Mouse (Mus musculus): Measurements from ENCODE around the gene Pop5. TPM values are rescaled to one million over a fixed set of nuclear protein-coding genes. Genes with fewer than 3 reads are reported as not detected.

Gene Pop5
- polyA plus RNA-seq, 1 experiment from 2014 or later: 96.9 TPM

DNA sequence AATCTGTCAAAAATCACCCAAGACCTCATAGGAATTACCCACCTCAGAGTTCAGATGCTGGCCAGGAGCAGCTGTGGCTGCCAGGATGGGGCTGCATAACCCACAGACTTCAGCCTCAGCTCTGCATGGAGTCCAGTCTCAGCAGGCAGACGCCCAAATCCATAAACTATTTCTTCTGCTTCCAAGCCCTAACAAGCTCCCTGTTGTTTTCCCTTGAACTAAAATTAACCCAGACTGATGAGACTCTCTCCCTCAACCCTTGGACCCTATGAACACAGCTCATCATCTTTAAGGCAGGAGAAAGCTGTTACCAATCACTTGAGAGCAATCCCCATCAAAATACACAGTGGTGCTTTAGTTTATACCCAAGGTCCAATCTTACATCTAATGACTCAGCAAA is 19.8 kb downstream of the Pop5 start:
- Histone ChIP-seq H3K36me3 (peaks cover 68% of the 10 kb centered on the region), H3K9me3 (no peaks in the 10 kb centered on the region), H3K9ac (replicated peaks) (no peak overlapping the region), H3K27me3 (no peaks in the 10 kb centered on the region), H3K4me1 (no peaks in the 10 kb centered on the region), H3K4me2 (replicated peaks) (no peak overlapping the region), H3K4me3 (no peak overlapping the region), H3K27ac (replicated peaks) (no peak overlapping the region)
- 74% methylated on average over 1 of the region's 1 CpGs for WGBS
- no peak for ATAC-seq (replicated peaks)

DNA sequence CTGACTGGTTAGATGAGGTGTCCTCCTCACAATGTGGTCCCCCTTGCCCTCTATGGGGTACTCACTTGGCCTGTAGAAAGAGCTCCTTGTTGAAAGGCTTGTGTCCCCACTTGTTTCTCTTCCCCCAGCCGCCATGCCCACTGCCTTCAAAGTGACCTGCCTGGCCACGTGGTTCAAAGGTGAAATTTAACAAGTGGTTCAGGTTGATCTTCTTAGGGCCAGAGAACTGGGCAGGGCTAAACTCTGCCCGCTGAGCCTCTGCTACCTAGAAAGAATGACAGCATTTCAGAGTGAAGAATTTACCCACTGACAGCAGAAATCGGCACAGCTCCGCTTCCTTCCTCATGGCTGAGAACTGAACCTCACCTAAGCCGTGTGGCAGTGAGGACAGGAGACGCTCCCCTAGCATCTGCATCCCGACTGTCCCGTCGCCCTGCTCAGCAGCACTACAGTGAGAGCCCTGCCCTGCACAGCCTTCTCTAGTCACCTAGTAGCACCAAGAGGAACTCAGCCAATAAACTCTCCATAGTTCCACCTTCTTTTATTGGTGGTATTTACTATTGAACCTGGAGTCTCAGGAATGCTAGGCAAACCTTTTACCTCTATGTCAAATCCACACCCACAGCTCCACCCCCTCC is 21.4 kb downstream of the Pop5 start:
- H3K4me1 ChIP-seq: no peaks in the 10 kb centered on the region
- H3K4me2 ChIP-seq (replicated peaks): no peak overlapping the region
- H3K27ac ChIP-seq (replicated peaks): no peak overlapping the region
- no peak overlapping the region for H3K4me3 ChIP-seq
- H3K36me3 ChIP-seq: peaks cover 55% of the 10 kb centered on the region
- no peak for ATAC-seq (replicated peaks)
- no peaks in the 10 kb centered on the region for H3K9me3 ChIP-seq
- H3K27me3 ChIP-seq: no peaks in the 10 kb centered on the region
- no peak overlapping the region for H3K9ac ChIP-seq (replicated peaks)
- 92% methylated on average over 10 of the region's 10 CpGs for WGBS

DNA sequence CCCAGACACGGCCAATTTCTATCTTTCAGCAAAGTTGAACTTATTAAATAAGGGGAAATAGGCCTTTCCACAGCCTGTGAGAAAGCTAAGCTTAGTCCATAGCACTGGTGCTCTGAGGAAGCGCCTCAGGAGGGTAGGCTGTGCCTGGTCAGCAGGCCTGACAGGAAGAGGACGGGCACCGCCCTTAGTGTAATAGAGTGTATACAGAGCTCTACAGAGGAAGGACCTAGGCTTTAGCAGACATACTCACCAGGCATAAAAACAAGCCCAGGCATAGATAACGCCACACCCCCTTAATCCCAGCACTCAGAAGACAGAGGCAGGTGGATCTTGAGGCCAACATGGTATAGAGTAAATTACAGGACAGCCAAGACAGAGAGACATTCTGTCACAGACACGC is 24.7 kb downstream of the Pop5 start:
- Histone ChIP-seq H3K36me3 (peaks cover 54% of the 10 kb centered on the region), H3K27ac (replicated peaks) (no peak overlapping the region), H3K4me1 (no peaks in the 10 kb centered on the region), H3K4me2 (replicated peaks) (no peak overlapping the region), H3K4me3 (no peak overlapping the region), H3K9me3 (no peaks in the 10 kb centered on the region), H3K27me3 (no peaks in the 10 kb centered on the region), H3K9ac (replicated peaks) (no peak overlapping the region)
- ATAC-seq (replicated peaks): no peak
- WGBS: 94% methylated on average over 6 of the region's 6 CpGs

DNA sequence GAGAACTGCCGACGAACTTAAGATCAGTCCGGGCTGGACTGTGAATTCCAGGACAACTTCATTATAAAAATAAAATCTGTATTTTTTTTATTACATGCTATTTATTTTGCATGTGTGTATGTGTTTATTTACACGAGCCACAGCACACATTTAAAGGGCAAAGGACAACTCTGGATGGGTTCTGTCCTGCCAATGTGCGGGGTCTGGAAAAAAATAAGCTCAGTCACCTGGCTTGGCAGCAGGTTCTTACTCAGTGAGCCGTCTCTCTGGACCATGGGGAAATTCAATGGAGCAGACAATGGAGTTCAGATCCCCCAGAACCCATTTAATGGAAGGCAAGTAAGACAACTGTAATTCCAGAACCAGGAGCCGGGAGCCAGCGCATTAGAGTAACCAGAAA is 25.5 kb downstream of the Pop5 start:
- 90% methylated on average over 8 of the region's 8 CpGs for WGBS
- Histone ChIP-seq H3K27me3 (no peaks in the 10 kb centered on the region), H3K27ac (replicated peaks) (no peak overlapping the region), H3K36me3 (peaks cover 46% of the 10 kb centered on the region), H3K9ac (replicated peaks) (no peak overlapping the region), H3K4me2 (replicated peaks) (no peak overlapping the region), H3K4me3 (no peak overlapping the region), H3K9me3 (no peaks in the 10 kb centered on the region), H3K4me1 (peaks cover 5% of the 10 kb centered on the region)
- ATAC-seq (replicated peaks): no peak

DNA sequence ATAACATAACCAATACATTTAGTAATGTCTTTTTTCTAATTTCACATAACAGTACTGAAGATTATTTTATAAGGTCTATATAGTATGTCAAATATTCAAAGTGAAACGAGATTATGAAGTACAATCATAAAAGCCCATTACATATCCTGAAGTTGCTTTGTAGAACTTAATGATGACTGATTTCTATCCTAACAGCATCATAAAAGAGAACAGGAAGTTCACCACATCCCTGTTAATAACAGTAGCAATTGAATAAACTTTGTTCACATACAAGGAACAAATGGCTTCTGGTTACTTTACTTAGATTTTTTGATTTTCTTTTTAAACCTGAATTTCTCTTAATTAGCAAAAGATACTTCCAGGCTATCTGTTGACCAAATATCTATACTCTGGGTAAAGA is 26.2 kb downstream of the Pop5 start:
- no peak overlapping the region for H3K4me2 ChIP-seq (replicated peaks)
- H3K4me3 ChIP-seq: no peak overlapping the region
- no peak overlapping the region for H3K9ac ChIP-seq (replicated peaks)
- H3K9me3 ChIP-seq: no peaks in the 10 kb centered on the region
- WGBS: 86% methylated on average over 1 of the region's 1 CpGs
- H3K36me3 ChIP-seq: peaks cover 38% of the 10 kb centered on the region
- ATAC-seq (replicated peaks): no peak
- no peak overlapping the region for H3K27ac ChIP-seq (replicated peaks)
- H3K4me1 ChIP-seq: peaks cover 10% of the 10 kb centered on the region
- H3K27me3 ChIP-seq: no peaks in the 10 kb centered on the region

DNA sequence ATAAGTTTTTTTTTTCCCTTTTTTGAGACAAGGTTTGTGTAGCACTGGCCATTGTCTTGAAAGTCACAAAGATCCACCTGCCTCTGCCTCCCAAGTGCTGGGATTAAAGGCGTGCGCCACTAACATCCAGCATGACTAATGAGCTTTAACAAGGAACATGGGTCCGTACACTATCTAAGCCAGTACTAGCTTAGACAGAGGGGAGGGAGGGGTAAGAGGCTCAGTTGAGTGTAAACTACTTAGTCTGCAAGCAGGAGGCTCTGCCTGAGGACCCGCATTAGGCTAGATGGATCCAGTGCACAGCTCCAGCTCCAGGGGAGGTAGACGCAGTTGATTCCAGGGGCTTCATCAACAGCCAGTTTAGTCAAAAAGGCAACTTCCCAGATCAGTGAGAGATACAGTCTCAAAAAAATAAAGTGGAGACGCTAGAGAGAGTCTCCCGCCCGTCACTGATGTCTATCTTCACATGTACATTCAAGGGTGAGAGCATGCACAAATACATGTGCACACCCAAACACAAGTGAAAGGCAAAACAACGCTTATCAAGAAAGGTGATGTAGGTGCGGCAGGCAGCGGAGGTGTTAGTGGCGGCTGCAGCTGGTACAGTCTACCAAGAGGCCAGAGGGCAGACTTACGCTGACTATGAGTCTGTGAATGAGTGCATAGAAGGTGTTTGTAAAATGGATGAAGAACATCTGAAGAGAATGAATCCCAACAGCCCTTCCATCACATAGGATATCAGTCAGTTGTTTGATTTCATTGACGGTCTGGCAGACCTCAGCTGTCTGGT is 27.1 kb downstream of the Pop5 start:
- peaks cover 31% of the 10 kb centered on the region for H3K36me3 ChIP-seq
- H3K9ac ChIP-seq (replicated peaks): no peak overlapping the region
- no peaks in the 10 kb centered on the region for H3K9me3 ChIP-seq
- H3K4me2 ChIP-seq (replicated peaks): no peak overlapping the region
- ATAC-seq (replicated peaks): no peak
- peaks cover 12% of the 10 kb centered on the region for H3K4me1 ChIP-seq
- no peak overlapping the region for H3K27ac ChIP-seq (replicated peaks)
- no peak overlapping the region for H3K4me3 ChIP-seq
- WGBS: 93% methylated on average over 14 of the region's 14 CpGs
- no peaks in the 10 kb centered on the region for H3K27me3 ChIP-seq

DNA sequence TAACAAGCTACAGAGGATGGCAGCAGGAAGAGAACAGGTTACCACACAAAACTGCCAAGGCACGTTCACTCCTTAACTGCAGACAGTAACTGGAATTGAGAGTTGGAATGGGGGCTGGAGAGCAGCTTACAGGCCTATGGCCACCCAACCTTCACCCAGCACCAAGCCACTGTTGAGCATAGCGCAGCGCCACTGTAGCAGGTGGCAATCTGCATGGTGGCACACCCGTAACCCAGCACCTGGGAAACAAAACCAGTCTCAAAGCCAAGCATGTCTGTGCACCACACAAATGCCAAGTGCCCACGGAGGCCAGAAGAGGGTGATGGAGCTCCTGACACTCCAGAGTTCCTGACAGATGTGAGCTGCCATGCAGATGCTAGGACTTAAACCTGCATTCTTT is 30.7 kb downstream of the Pop5 start:
- Histone ChIP-seq H3K4me1 (peaks cover 41% of the 10 kb centered on the region), H3K9me3 (no peaks in the 10 kb centered on the region), H3K27me3 (no peaks in the 10 kb centered on the region), H3K27ac (replicated peaks) (no peak overlapping the region), H3K36me3 (0 out of 2 replicates have a peak, but pooled peaks cover 13% of the 10 kb centered on the region), H3K9ac (replicated peaks) (no peak overlapping the region), H3K4me3 (no peak overlapping the region), H3K4me2 (replicated peaks) (no peak overlapping the region)
- no peak for ATAC-seq (replicated peaks)
- WGBS: 91% methylated on average over 5 of the region's 5 CpGs

DNA sequence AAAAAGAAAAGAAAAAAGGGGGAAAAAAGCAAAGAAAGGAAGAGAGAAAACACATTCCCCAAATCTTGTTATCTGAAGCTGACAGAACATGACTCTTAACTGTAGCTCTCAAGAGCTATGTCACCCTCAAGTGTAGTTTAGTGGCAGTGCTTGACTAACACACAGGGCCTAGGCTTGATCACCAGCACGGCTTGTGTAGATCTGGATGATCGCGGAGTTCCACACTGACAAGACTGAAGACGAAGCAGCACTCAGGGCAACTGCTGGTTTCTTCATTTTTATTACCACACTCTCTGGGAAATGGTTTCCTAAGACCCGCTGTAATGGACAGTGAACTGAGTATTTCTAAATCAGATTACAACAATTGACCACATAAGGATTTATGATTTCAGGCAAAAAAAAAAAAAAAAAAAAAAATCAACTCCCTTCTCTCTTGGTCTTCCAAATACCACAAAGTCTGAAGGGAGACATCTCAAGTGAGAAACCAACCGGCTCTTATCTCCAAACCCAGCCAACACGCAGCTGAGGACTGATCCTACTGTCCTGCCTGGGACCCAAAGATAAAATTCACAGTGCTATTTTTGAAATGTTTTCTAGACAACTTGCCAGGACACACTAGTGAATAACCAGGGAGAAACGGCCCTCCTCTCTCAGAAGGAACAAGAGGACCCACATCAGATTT is 31.3 kb downstream of the Pop5 start:
- no peak overlapping the region for H3K27ac ChIP-seq (replicated peaks)
- no peak overlapping the region for H3K9ac ChIP-seq (replicated peaks)
- no peaks in the 10 kb centered on the region for H3K9me3 ChIP-seq
- H3K36me3 ChIP-seq: 0 out of 2 replicates have a peak, but pooled peaks cover 13% of the 10 kb centered on the region
- 90% methylated on average over 8 of the region's 8 CpGs for WGBS
- H3K27me3 ChIP-seq: no peaks in the 10 kb centered on the region
- no peak overlapping the region for H3K4me3 ChIP-seq
- peaks cover 45% of the 10 kb centered on the region for H3K4me1 ChIP-seq
- ATAC-seq (replicated peaks): no peak
- no peak overlapping the region for H3K4me2 ChIP-seq (replicated peaks)

DNA sequence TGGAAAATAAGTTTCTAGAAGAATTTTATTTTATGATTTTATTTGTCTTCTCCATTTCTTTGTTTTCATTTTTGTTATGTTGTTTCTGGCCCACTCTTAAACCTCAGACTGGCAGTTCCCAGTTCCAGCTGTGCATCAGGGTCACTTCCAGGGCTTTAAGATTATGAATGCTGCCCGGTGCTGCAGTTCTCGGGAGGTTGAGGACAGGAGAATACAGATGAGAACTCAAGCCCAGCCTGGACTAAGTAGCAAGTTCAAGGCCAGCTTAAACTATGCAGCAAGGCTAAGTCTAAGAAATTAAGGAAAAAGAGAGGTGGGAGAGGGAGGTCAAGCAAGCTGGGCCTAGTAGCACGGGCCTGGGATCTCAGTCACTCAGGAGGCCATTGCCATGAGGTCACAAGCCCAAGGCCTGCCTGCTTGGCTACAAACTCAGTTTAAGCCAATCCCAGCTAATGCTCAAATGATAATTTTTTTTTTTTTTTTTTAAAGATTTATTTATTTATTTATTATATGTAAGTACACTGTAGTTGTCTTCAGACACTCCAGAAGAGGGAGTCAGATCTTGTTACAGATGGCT is 31.9 kb downstream of the Pop5 start:
- H3K27me3 ChIP-seq: no peaks in the 10 kb centered on the region
- no peaks in the 10 kb centered on the region for H3K9me3 ChIP-seq
- H3K9ac ChIP-seq (replicated peaks): no peak overlapping the region
- H3K27ac ChIP-seq (replicated peaks): no peak overlapping the region
- 88% methylated on average over 3 of the region's 3 CpGs for WGBS
- H3K4me1 ChIP-seq: peaks cover 45% of the 10 kb centered on the region
- H3K36me3 ChIP-seq: 0 out of 2 replicates have a peak, but pooled peaks cover 12% of the 10 kb centered on the region
- H3K4me2 ChIP-seq (replicated peaks): no peak overlapping the region
- H3K4me3 ChIP-seq: no peak overlapping the region
- no peak for ATAC-seq (replicated peaks)

DNA sequence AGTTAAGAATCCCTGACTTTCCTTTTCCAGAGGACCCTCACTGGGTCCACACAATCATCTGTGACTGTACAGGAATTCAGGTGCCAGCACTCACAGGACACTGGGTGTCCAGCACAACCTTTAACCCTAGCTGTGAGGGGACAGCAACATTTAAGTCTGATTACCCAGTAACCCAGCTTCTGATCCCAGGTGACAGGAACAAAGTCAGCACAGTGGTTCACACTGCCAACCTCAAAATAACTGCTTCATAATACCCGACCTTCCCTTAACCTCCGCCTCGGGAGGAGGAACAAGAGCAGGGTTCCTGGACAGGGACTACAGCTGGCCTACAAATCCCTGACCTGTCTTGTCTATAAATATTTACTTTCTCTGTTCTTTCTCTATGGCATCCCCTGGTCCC is 32.6 kb downstream of the Pop5 start:
- H3K4me1 ChIP-seq: peaks cover 49% of the 10 kb centered on the region
- H3K27ac ChIP-seq (replicated peaks): no peak overlapping the region
- no peak for ATAC-seq (replicated peaks)
- no peak overlapping the region for H3K4me2 ChIP-seq (replicated peaks)
- H3K36me3 ChIP-seq: 0 out of 2 replicates have a peak, but pooled peaks cover 8% of the 10 kb centered on the region
- 78% methylated on average over 3 of the region's 3 CpGs for WGBS
- no peaks in the 10 kb centered on the region for H3K9me3 ChIP-seq
- no peaks in the 10 kb centered on the region for H3K27me3 ChIP-seq
- no peak overlapping the region for H3K9ac ChIP-seq (replicated peaks)
- H3K4me3 ChIP-seq: no peak overlapping the region

DNA sequence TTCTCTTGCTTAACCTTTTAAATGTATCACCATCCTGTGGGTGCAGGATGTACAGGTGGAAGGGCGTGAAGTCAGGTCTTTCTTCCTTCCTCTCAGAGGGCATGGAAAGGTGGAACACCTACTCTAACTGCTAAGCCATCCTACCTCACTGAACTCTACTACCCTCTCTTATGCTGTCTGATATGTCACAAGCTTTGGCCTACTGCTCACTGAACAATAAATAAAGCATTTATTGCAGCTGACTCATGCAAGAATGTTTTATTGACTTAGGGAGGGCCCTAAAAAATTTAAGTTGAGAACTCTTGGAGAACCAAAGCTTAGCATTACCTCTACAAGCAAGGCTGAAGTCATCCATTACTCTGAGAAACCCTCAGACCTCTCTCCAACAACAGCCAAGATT is 34.3 kb downstream of the Pop5 start:
- WGBS: 90% methylated on average over 1 of the region's 1 CpGs
- H3K4me3 ChIP-seq: no peak overlapping the region

More for the DNA sequence above, 34.3 kb downstream of the Pop5 start:
- ATAC-seq (replicated peaks): no peak
- Histone ChIP-seq H3K27ac (replicated peaks) (no peak overlapping the region), H3K4me1 (peaks cover 55% of the 10 kb centered on the region), H3K4me2 (replicated peaks) (0 out of 2 replicates have a peak overlapping the region, but pooled peaks have one; percentile 66), H3K36me3 (0 out of 2 replicates have a peak, but pooled peaks cover 8% of the 10 kb centered on the region), H3K27me3 (no peaks in the 10 kb centered on the region), H3K9me3 (no peaks in the 10 kb centered on the region), H3K9ac (replicated peaks) (no peak overlapping the region)
